Mouse (Mus musculus): ENCODE measurements around the gene Oser1.

The Oser1 gene

GRCm38 (mm10) chr2:163398770-163399169 is 25.7 kb downstream of the Oser1 start:
- DNase-seq, result no peak

- DNase-seq, result no peak
These were observed 26.6 kb downstream of the Oser1 start, which contains the start of gene Jph2 for GRCm38 (mm10) chr2:163397905-163398304. Jph2 (minus strand) TSS chr2:163397993.

- DNase-seq, result no peak
These were observed 27.4 kb downstream of the Oser1 start for GRCm38 (mm10) chr2:163397071-163397470.

- no peak for DNase-seq
These were observed 29.5 kb downstream of the Oser1 start for GRCm38 (mm10) chr2:163394977-163395376.

GRCm38 (mm10) chr2:163393976-163394375 is 30.5 kb downstream of the Oser1 start:
- DNase-seq, result no peak

- DNase-seq, result no peak
These were observed 31.3 kb downstream of the Oser1 start for GRCm38 (mm10) chr2:163393241-163393640.

- no peak for DNase-seq
These were observed 32.1 kb downstream of the Oser1 start for GRCm38 (mm10) chr2:163392436-163392835.

GRCm38 (mm10) chr2:163386423-163387190 is 37.9 kb downstream of the Oser1 start:
- no peak for DNase-seq

GRCm38 (mm10) chr2:163385126-163385525 is 39.4 kb downstream of the Oser1 start:
- DNase-seq, result no peak

GRCm38 (mm10) chr2:163381246-163381645 is 43.3 kb downstream of the Oser1 start:
- no peak for DNase-seq

- DNase-seq, result no peak
These were observed 45.1 kb downstream of the Oser1 start for GRCm38 (mm10) chr2:163379366-163379765.

- no peak for DNase-seq
These were observed 48.4 kb downstream of the Oser1 start for GRCm38 (mm10) chr2:163376082-163376481.

- no peak for DNase-seq
These were observed 49.0 kb downstream of the Oser1 start for GRCm38 (mm10) chr2:163375468-163375867.

- DNase-seq, result no peak
These were observed 51.9 kb downstream of the Oser1 start for GRCm38 (mm10) chr2:163372627-163373026.

- DNase-seq, result no peak
These were observed 54.3 kb downstream of the Oser1 start for GRCm38 (mm10) chr2:163370175-163370574.

GRCm38 (mm10) chr2:163364785-163365541 is 59.5 kb downstream of the Oser1 start:
- DNase-seq, result no peak

- no peak for DNase-seq
These were observed 61.3 kb downstream of the Oser1 start for GRCm38 (mm10) chr2:163362940-163363921.

GRCm38 (mm10) chr2:163360858-163361623 is 63.5 kb downstream of the Oser1 start:
- peak; percentile 12 for DNase-seq

- no peak for DNase-seq
These were observed 65.2 kb downstream of the Oser1 start for GRCm38 (mm10) chr2:163359253-163359652.

- DNase-seq, result no peak
These were observed 65.8 kb downstream of the Oser1 start for GRCm38 (mm10) chr2:163358662-163359061.

- no peak for DNase-seq
These were observed 68.2 kb downstream of the Oser1 start for GRCm38 (mm10) chr2:163356113-163356840.
